Mouse (Mus musculus) megakaryocyte, embryonic 14.5 days (primary cell): ENCODE data around the gene 1700025G04Rik. TPM values are rescaled to one million over a fixed set of nuclear protein-coding genes. Genes with fewer than 3 reads are reported as not detected.

Experiments used
- H3K27me3 ChIP-seq: replicated peaks from 2 replicates; pipeline ENCODE3; 2012; ENCODE audit warnings: inconsistent platforms
- H3K36me3 ChIP-seq: replicated peaks from 2 replicates; pipeline ENCODE3; 2012; ENCODE audit warnings: low read length, inconsistent platforms, mixed read lengths
- H3K4me1 ChIP-seq: 2 replicates; pipeline ENCODE4 v1.6.1; 2012; ENCODE audit warnings: inconsistent platforms
- H3K4me3 ChIP-seq: replicated peaks from 2 replicates; pipeline ENCODE3; 2012; ENCODE audit warnings: moderate library complexity, mild to moderate bottlenecking, inconsistent platforms
- H3K9me3 ChIP-seq: 2 replicates; pipeline ENCODE4 v1.6.1; 2012; ENCODE audit warnings: inconsistent platforms
- FLI1 ChIP-seq: IDR thresholded peaks from 2 replicates; pipeline ENCODE4 v1.6.1; 2012; ENCODE audit warnings: low read length, inconsistent platforms, mixed read lengths
- GATA1 ChIP-seq: IDR thresholded peaks from 3 replicates; pipeline ENCODE4 v1.6.1; 2012; ENCODE audit warnings: mixed read lengths, low read length, inconsistent platforms, borderline replicate concordance
- polyA plus RNA-seq: library from polyadenylated mRNA; stranded (reverse); fragments of >175 nt; gene quantifications from 2 replicates; pipeline ENCODE4 v1.2.3, GENCODE M21; 2012; ENCODE audit warnings: low replicate concordance; ENCODE audit not compliant: insufficient read depth

Gene 1700025G04Rik
- polyA plus RNA-seq, 1 experiment: 1.1 TPM

DNA sequence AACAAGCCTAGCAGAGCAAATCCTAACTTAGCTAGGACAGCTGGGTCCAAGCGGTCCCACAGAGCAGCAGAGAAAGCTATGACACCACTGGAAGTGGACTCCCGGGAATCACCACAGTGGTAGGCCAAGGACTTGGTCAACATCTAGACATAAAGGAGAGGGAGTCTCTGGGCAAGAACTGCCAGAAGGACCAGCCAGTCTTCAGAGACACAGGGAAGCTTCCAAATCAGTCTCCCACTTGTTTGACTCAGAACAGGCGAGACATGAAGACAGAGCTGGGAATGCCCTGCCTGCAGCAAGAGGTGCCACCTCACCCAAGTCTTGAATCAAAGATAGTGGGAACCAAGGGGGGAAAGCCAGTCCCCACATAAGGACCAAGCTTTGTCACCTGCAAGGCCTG, 29.7 kb downstream of the 1700025G04Rik start:
- Histone ChIP-seq H3K4me1 (0 out of 2 replicates have a peak, but pooled peaks cover 3% of the 10 kb centered on the region), H3K36me3 (peaks cover 2% of the 10 kb centered on the region), H3K27me3 (no peaks in the 10 kb centered on the region), H3K4me3 (no peak overlapping the region), H3K9me3 (0 out of 2 replicates have a peak, but pooled peaks cover 5% of the 10 kb centered on the region)
- no peak for TF ChIP-seq GATA1
- no peak for TF ChIP-seq FLI1

DNA sequence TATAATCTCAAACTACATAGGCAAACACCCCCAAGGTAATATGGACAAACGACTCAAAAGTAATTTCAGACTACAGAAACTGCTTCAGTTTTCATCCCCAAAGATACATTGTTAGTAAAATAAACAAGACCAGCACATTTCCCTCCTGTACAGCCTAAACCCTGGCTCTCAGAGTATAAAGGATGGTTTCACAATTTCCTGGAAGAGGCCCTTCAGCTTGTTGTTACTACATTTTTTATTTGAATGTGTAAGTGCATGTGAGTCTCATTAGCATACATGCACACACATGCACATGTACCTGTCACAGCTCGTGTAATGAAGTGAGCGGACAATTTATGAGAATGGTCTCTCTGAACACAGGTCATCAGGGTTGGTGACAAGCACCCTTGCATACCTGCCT, 31.1 kb downstream of the 1700025G04Rik start:
- no peak for TF ChIP-seq GATA1
- no peak for TF ChIP-seq FLI1
- Histone ChIP-seq H3K27me3 (no peaks in the 10 kb centered on the region), H3K4me3 (peak overlapping the region; percentile 18), H3K36me3 (no peaks in the 10 kb centered on the region), H3K4me1 (0 out of 2 replicates have a peak, but pooled peaks cover 3% of the 10 kb centered on the region), H3K9me3 (no peaks in the 10 kb centered on the region)

DNA sequence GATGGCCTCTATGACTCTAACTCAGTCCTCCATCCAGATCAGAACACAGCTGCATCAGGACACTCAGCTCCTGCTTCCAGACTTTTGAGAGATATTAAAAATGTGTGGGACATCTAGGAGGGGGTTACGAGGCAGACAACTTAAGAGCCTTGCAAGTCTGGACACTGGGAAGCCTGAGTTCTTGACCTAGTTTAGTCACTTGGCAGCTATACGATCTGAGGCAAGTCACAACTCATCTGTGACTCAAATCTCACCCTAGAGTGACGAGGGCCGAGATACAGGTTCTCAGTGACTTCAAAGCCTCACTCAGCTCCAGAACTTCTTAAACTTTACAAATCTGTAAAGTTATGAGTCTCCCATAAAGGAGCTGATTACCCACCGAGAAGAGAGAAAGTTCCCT, 36.8 kb downstream of the 1700025G04Rik start:
- H3K9me3 ChIP-seq: no peaks in the 10 kb centered on the region
- peaks cover 2% of the 10 kb centered on the region for H3K27me3 ChIP-seq
- H3K4me3 ChIP-seq: no peak overlapping the region
- peaks cover 6% of the 10 kb centered on the region for H3K36me3 ChIP-seq
- no peak for TF ChIP-seq GATA1
- no peak for TF ChIP-seq FLI1
- H3K4me1 ChIP-seq: peaks cover 5% of the 10 kb centered on the region; the same call in 1 of the 2 replicates

DNA sequence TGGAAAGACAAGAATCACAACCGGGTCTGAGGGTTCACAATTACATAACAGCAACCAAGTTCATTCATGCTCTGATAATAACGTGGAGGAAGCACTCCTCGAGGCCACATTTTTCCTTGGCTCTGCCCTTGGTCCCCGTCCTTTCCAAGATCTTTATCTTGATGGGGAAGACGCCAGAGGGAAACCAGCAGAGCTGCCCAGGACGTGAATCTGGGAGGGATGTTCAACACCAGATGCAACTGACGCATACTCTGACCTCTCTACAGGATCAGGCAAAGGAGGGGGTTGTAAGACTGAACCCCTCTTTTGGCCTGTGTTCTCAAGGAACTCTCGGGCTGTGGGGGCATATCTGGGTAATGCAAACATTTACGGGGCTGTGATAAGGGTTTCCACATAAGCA, 38.1 kb downstream of the 1700025G04Rik start:
- H3K9me3 ChIP-seq: no peaks in the 10 kb centered on the region
- peaks cover 2% of the 10 kb centered on the region for H3K27me3 ChIP-seq
- peaks cover 5% of the 10 kb centered on the region; the same call in 1 of the 2 replicates for H3K4me1 ChIP-seq
- H3K36me3 ChIP-seq: peaks cover 6% of the 10 kb centered on the region
- TF ChIP-seq FLI1 (no peak), GATA1 (no peak)
- no peak overlapping the region for H3K4me3 ChIP-seq

DNA sequence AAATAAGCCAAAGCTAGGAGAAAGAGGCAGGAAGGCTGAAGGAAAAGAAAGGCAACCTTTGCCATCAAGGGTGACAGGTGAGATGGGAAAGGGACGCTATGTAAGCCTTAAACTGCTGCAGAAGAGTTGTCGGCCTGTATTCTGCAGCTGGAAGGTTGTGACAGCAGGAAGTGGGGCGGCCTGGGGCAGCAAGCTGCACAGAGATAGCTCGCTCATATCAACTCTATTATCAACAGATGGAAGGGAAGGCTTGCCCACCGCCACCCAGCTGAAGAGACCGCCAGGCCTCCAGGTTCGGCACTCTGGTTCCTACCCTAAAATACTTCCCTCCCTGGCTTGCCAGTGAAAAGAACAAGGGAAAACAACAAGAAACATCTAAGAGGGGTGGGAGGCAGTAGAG, 39.9 kb downstream of the 1700025G04Rik start:
- TF ChIP-seq FLI1: no peak
- no peak for TF ChIP-seq GATA1
- Histone ChIP-seq H3K4me3 (no peak overlapping the region), H3K27me3 (peaks cover 2% of the 10 kb centered on the region), H3K4me1 (peaks cover 5% of the 10 kb centered on the region; the same call in 1 of the 2 replicates), H3K36me3 (peaks cover 18% of the 10 kb centered on the region), H3K9me3 (no peaks in the 10 kb centered on the region)

DNA sequence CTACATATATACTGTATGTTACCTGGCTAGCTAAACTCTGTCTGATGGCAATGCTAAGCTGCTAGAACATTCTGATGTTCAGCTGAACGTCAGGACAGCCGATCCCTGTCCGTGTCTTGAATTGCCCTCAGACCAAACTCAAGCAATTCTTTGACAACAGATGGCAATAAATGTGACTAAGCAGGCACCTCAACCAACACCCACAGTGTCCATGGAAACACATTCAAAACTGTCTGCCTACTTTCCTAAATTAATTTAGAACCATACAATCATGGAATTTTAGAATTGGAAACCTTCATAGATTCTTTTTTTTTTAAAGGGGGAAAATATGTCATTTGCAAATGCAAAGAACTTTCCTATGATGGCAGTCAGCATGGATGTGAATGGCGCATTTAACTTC, 41.6 kb downstream of the 1700025G04Rik start:
- Histone ChIP-seq H3K27me3 (peaks cover 2% of the 10 kb centered on the region), H3K4me3 (no peak overlapping the region), H3K4me1 (peaks cover 5% of the 10 kb centered on the region; the same call in 1 of the 2 replicates), H3K36me3 (peaks cover 24% of the 10 kb centered on the region), H3K9me3 (no peaks in the 10 kb centered on the region)
- TF ChIP-seq GATA1 (no peak), FLI1 (no peak)

DNA sequence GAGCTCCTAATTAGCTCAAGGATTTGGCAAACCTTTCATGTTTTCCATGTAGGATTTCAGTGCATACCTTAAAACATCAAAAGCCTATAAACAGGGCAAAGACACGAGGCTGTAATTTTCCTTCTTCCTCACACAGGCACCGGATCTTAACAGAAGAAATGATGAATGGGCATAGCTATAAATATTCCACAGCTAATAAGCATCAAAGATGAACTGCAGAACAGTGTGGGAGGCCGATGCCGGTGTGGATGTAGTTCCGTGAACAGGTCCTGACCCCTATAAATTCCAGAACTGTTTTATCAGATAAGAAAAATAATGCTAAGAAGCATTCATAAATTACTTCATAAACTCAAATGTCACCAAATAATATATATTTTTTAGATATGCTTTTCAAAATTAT, 42.5 kb downstream of the 1700025G04Rik start:
- H3K4me3 ChIP-seq: no peak overlapping the region
- TF ChIP-seq GATA1 (no peak), FLI1 (no peak)
- peaks cover 2% of the 10 kb centered on the region for H3K27me3 ChIP-seq
- H3K36me3 ChIP-seq: peaks cover 20% of the 10 kb centered on the region
- peaks cover 5% of the 10 kb centered on the region; the same call in 1 of the 2 replicates for H3K4me1 ChIP-seq
- H3K9me3 ChIP-seq: no peaks in the 10 kb centered on the region

DNA sequence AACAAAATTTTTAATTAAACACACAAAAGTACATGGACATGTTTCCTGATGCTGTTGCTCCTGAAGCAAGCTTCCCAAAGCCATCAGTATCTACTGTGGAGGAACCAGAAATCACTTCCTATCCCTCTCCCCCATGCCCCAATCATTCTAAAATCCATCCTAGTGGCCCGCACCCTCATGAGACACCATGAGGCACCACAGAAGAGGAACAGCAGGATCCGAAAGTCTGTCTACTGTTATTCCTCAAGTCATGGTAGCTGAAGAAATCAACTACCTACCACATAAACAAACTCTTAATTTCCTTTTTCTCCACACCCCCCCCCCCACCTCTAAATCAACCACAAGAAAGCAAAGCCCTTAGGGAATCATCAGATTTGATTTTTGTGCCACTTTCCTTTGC, 46.5 kb downstream of the 1700025G04Rik start:
- H3K9me3 ChIP-seq: no peaks in the 10 kb centered on the region
- no peaks in the 10 kb centered on the region for H3K27me3 ChIP-seq
- peaks cover 3% of the 10 kb centered on the region; the same call in 1 of the 2 replicates for H3K4me1 ChIP-seq
- no peak overlapping the region for H3K4me3 ChIP-seq
- TF ChIP-seq GATA1: no peak
- no peak for TF ChIP-seq FLI1
- peaks cover 18% of the 10 kb centered on the region for H3K36me3 ChIP-seq

DNA sequence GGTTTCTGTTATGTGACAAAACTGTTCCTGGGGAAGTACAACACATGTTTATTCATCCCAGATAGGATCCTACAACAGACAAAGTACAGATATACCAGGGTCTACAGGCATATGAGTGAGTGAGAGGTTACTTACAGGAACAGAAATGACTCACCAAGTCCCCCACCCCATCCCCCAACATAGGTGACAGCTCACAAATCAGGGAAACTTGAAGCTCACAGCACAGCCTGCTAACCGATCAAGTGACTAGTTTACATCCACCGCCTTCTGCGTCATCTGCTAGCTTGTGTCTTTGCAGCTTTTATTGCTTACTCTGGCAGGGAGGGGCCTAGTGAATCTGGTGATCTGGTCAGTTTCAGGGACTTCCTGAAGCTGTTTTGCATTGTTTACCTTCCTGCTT, 47.5 kb downstream of the 1700025G04Rik start:
- Histone ChIP-seq H3K4me3 (no peak overlapping the region), H3K36me3 (peaks cover 18% of the 10 kb centered on the region), H3K9me3 (no peaks in the 10 kb centered on the region), H3K27me3 (no peaks in the 10 kb centered on the region), H3K4me1 (peaks cover 3% of the 10 kb centered on the region; the same call in 1 of the 2 replicates)
- TF ChIP-seq FLI1 (no peak), GATA1 (no peak)

DNA sequence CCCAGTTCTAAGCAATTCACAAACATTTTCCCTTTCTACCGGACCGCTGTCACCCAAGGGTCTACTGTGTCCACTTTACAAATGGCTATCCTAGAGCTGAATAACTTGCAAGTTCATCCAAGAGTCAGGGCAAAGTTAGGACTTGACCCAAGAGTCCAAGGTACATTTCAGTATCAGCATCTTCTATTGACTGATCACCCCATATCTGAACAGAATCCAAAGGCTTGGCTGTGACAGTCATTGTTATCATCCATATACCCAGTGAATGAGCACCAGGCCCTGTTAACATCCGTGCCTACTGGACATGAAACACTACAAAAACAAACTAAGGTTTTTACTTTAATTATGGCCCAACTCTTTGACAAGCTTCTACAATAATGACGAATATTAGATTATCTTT, 48.9 kb downstream of the 1700025G04Rik start:
- TF ChIP-seq FLI1 (no peak), GATA1 (no peak)
- Histone ChIP-seq H3K27me3 (no peaks in the 10 kb centered on the region), H3K4me1 (peaks cover 12% of the 10 kb centered on the region), H3K9me3 (no peaks in the 10 kb centered on the region), H3K4me3 (no peak overlapping the region), H3K36me3 (peaks cover 12% of the 10 kb centered on the region)

DNA sequence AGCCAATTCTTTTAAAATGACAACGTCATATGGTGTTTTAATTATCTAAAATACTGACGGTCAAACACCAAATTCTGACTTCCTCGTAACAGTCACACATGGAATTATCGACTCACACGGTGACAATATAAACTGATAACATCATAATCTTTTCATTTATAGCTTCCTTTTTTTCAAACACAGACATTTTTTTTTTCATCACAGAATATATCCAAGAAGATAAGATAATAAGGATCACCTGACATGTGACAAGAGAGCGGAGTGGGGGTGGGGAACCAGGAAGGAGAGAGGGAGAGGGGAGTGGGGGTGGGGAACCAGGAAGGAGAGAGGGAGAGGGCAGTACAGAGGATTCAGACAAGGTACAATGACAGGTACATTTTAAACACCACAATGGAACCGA, 49.9 kb downstream of the 1700025G04Rik start:
- H3K4me3 ChIP-seq: no peak overlapping the region
- H3K9me3 ChIP-seq: no peaks in the 10 kb centered on the region
- peaks cover 6% of the 10 kb centered on the region for H3K36me3 ChIP-seq
- TF ChIP-seq GATA1: no peak
- TF ChIP-seq FLI1: no peak
- H3K27me3 ChIP-seq: no peaks in the 10 kb centered on the region
- H3K4me1 ChIP-seq: peaks cover 19% of the 10 kb centered on the region
